8 mouse cellular contexts compared by ENCODE assay signal in the genomic region with DNA sequence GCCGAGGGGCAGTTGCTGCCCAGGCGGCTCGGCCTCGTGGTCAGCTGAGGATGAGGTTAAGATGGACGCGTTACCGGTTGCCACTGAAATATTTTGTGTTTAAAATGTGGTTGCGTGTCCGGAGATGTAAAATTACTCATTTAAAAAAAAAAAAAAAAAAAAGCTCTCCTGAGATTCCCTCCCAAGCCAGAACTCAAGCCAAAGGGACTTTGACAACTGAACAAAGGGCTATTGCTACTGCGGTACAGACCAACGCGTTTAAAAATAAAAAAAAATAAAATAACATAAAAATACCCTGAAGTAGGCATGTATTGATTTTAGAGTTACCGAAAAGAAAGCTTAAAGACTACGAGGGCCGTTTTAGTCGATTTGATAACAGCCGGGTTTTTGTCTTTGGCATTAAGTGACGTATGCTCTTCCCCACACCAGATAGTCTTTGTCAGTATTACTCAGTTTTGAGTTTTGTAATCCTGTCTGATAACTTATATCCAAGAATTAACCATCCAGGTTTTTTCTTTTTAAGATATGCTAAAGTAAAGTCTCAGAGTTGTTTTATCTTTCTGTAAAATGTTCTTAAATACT. TPM values are rescaled to one million over a fixed set of nuclear protein-coding genes. Genes with fewer than 3 reads are reported as not detected.
A peak's percentile ranks its signal among the peaks of the same experiment; 100 is the strongest.
DNase-seq lines count a peak whose midpoint lies in the region; ATAC-seq and TF ChIP-seq lines count a peak whose summit lies in the region.

No protein-coding gene starts in this region.

- H3K36me3 ChIP-seq in hindbrain, postnatal 0 days (ENCODE audit: insufficient read depth, low read length): no peaks in the 10 kb centered on the region
- peaks cover under 1% of the 10 kb centered on the region; the same call in 1 of the 2 replicates for H3K36me3 ChIP-seq in neural tube, embryonic 13.5 days

- H3K27ac ChIP-seq in layer of hippocampus, adult 2 months: peak overlapping the region; percentile 98
- H3K27ac ChIP-seq in hindbrain, postnatal 0 days: peak overlapping the region; percentile 96
- peak overlapping the region; percentile 95 for H3K27ac ChIP-seq in neural tube, embryonic 13.5 days (replicated peaks)

- under 1% methylated on average over 18 of the region's 18 CpGs for WGBS in hindbrain, postnatal 0 days
- under 1% methylated on average over 18 of the region's 18 CpGs for WGBS in neural tube, embryonic 13.5 days

- no peak for TF ChIP-seq CTCF in layer of hippocampus, adult 2 months (conservative IDR thresholded peaks at IDR 0.05)
- TF ChIP-seq CTCF in hindbrain, postnatal 0 days (IDR thresholded peaks at IDR 0.05; ENCODE audit: low read depth): no peak

- H3K4me2 ChIP-seq in hindbrain, postnatal 0 days (ENCODE audit: low read depth, low read length): peak overlapping the region; percentile 65
- H3K4me2 ChIP-seq in neural tube, embryonic 13.5 days: peak overlapping the region; percentile 82

- peak overlapping the region; percentile 95 for H3K4me3 ChIP-seq in layer of hippocampus, adult 2 months
- H3K4me3 ChIP-seq in hindbrain, postnatal 0 days (ENCODE audit: low read length): peak overlapping the region; percentile 56
- peak overlapping the region; percentile 62 for H3K4me3 ChIP-seq in neural tube, embryonic 13.5 days

- ATAC-seq in hindbrain, postnatal 0 days: no peak
- no peak for ATAC-seq in neural tube, embryonic 13.5 days (ENCODE audit: low read depth)

- no peaks in the 10 kb centered on the region for H3K27me3 ChIP-seq in hindbrain, postnatal 0 days (ENCODE audit: insufficient read depth, low read length)
- H3K27me3 ChIP-seq in neural tube, embryonic 13.5 days: no peaks in the 10 kb centered on the region

- no peaks in the 10 kb centered on the region for H3K9me3 ChIP-seq in hindbrain, postnatal 0 days (ENCODE audit: low read length)
- H3K9me3 ChIP-seq in neural tube, embryonic 13.5 days: no peaks in the 10 kb centered on the region

- peak overlapping the region; percentile 59 for H3K9ac ChIP-seq in hindbrain, postnatal 0 days (replicated peaks; ENCODE audit: low read length)
- peak overlapping the region; percentile 74 for H3K9ac ChIP-seq in neural tube, embryonic 13.5 days

- H3K4me1 ChIP-seq in hindbrain, postnatal 0 days (ENCODE audit: insufficient read depth, low read length): peaks cover 4% of the 10 kb centered on the region; the same call in 1 of the 2 replicates
- H3K4me1 ChIP-seq in neural tube, embryonic 13.5 days (replicated peaks): peaks cover 9% of the 10 kb centered on the region

- DNase-seq in layer of hippocampus, adult 2 months (ENCODE audit: low spot score in 2 of 2): no peak
- no peak for DNase-seq in layer of hippocampus, adult 8-10 months (ENCODE audit: low spot score in 2 of 2)
- DNase-seq in brain, embryonic 18.5 days (ENCODE audit: low read depth, low spot score): peak; percentile 14
- DNase-seq in hindbrain, postnatal 0 days (ENCODE audit: low spot score): peak; percentile 38
- no peak for DNase-seq in yolk sac, embryonic 10.5 days (ENCODE audit: low spot score)
- DNase-seq in kidney, postnatal 14 days: no peak
- no peak for DNase-seq in adrenal gland, postnatal 25 days

RNA-seq across cellular contexts. Expression of a gene that starts 0.6 kb away (rescaled TPM):
- total RNA-seq in layer of hippocampus, adult 2 months (2021): 1 to 10 TPM; 6.9 to 7.2 TPM
- total RNA-seq in layer of hippocampus, adult 8-10 months (2022): 1 to 10 TPM; 6.5 to 9.3 (median 8.1) TPM
- 3.3 and 4.5 TPM in 2 replicates for total RNA-seq in hindbrain, postnatal 0 days (2014; rRNA removed)
- polyA plus RNA-seq in hindbrain, postnatal 0 days (2015; fragmentation: Nextera tagmentation; extraction: Ambion mirVana): 6.3 and 6.6 TPM in 2 replicates
- 7.6 and 10.4 TPM in 2 replicates for polyA plus RNA-seq in neural tube, embryonic 13.5 days (2015; fragmentation: Nextera tagmentation; extraction: Ambion mirVana)
- 13.7 and 14.4 TPM in 2 replicates for total RNA-seq in adrenal gland, postnatal 25 days (2021)

RNA-seq across cellular contexts. Expression of a gene that starts 0.9 kb away (rescaled TPM):
- total RNA-seq in layer of hippocampus, adult 2 months (2021): 1 to 10 TPM; 5.1 to 5.6 TPM
- 1 to 10 TPM; 2.9 to 9.7 (median 4.0) TPM for total RNA-seq in layer of hippocampus, adult 8-10 months (2022)
- total RNA-seq in hindbrain, postnatal 0 days (2014; rRNA removed): 2.8 and 3.1 TPM in 2 replicates
- 8.7 and 9.3 TPM in 2 replicates for polyA plus RNA-seq in hindbrain, postnatal 0 days (2015; fragmentation: Nextera tagmentation; extraction: Ambion mirVana)
- polyA plus RNA-seq in neural tube, embryonic 13.5 days (2015; fragmentation: Nextera tagmentation; extraction: Ambion mirVana): 7.2 and 9.0 TPM in 2 replicates
- 10.1 and 11.8 TPM in 2 replicates for total RNA-seq in adrenal gland, postnatal 25 days (2021)

RNA-seq across cellular contexts. Expression of a gene that starts 49.5 kb away (rescaled TPM):
- not detected for total RNA-seq in layer of hippocampus, adult 2 months (2021)
- total RNA-seq in layer of hippocampus, adult 8-10 months (2022): not detected
- total RNA-seq in hindbrain, postnatal 0 days (2014; rRNA removed): not detected in 2 replicates
- 0.09 TPM in 1 of 2 replicates, not detected in the other for polyA plus RNA-seq in hindbrain, postnatal 0 days (2015; fragmentation: Nextera tagmentation; extraction: Ambion mirVana)
- not detected in 2 replicates for polyA plus RNA-seq in neural tube, embryonic 13.5 days (2015; fragmentation: Nextera tagmentation; extraction: Ambion mirVana)
- total RNA-seq in adrenal gland, postnatal 25 days (2021): 0.24 TPM in 1 of 2 replicates, not detected in the other

Comparison
In these comparisons a context has a peak if more than half of its experiments do, and no peak if none do; other contexts are left out.
1. DNase-seq: peak in brain, embryonic 18.5 days (single experiment) and hindbrain, postnatal 0 days (single experiment); none in layer of hippocampus, adult 2 months (0 of 2), layer of hippocampus, adult 8-10 months (0 of 2), yolk sac, embryonic 10.5 days (single experiment), kidney, postnatal 14 days (single experiment) and adrenal gland, postnatal 25 days (single experiment).
2. Peak in every context shown above with its lines, with median percentiles within 50 percentile points of each other: H3K27ac ChIP-seq and H3K4me3 ChIP-seq.